Mouse (Mus musculus): ENCODE results near the gene Pprc1. TPM values are rescaled to one million over a fixed set of nuclear protein-coding genes. Genes with fewer than 3 reads are reported as not detected.

Pprc1 gene
- polyA plus RNA-seq, 1 experiment from 2014 or later: 32.7 TPM

- Histone ChIP-seq H3K4me3 (replicated peaks) (peak overlapping the region; percentile 74), H3K9ac (no peak overlapping the region), H3K36me3 (peaks cover 51% of the 10 kb centered on the region), H3K27me3 (replicated peaks) (no peaks in the 10 kb centered on the region), H3K9me3 (no peaks in the 10 kb centered on the region), H3K4me1 (peaks cover 35% of the 10 kb centered on the region), H3K4me2 (peak overlapping the region; percentile 90), H3K27ac (peak overlapping the region; percentile 89; the same call in 1 of the 2 replicates)
- ATAC-seq (ENCODE audit: insufficient read depth, low FRiP score, low read depth): no peak
- 65% methylated on average over 13 of the region's 13 CpGs for WGBS
These were observed 8.0 kb upstream of the Pprc1 start for GRCm38 (mm10) chr19:46036477-46037242.

- Histone ChIP-seq H3K4me3 (replicated peaks) (peak overlapping the region; percentile 74), H3K27ac (peak overlapping the region; percentile 89), H3K4me2 (peak overlapping the region; percentile 90), H3K4me1 (peaks cover 43% of the 10 kb centered on the region), H3K36me3 (peaks cover 44% of the 10 kb centered on the region), H3K9me3 (no peaks in the 10 kb centered on the region), H3K9ac (peak overlapping the region; percentile 80), H3K27me3 (replicated peaks) (no peaks in the 10 kb centered on the region)
- 0 out of 2 replicates have a peak, but pooled peaks have one; percentile 11 for ATAC-seq (ENCODE audit: insufficient read depth, low FRiP score, low read depth)
- 16% methylated on average over 6 of the region's 6 CpGs for WGBS
These were observed 7.3 kb upstream of the Pprc1 start for GRCm38 (mm10) chr19:46037243-46037924.

- Histone ChIP-seq H3K4me1 (peaks cover 51% of the 10 kb centered on the region), H3K9me3 (no peaks in the 10 kb centered on the region), H3K27me3 (replicated peaks) (no peaks in the 10 kb centered on the region), H3K27ac (peak overlapping the region; percentile 89), H3K4me3 (replicated peaks) (peak overlapping the region; percentile 74), H3K36me3 (peaks cover 36% of the 10 kb centered on the region), H3K4me2 (peak overlapping the region; percentile 90), H3K9ac (peak overlapping the region; percentile 80)
- ATAC-seq (ENCODE audit: insufficient read depth, low FRiP score, low read depth): no peak
- 7% methylated on average over 13 of the region's 13 CpGs for WGBS
These were observed 6.5 kb upstream of the Pprc1 start for GRCm38 (mm10) chr19:46037925-46038850.

DNA sequence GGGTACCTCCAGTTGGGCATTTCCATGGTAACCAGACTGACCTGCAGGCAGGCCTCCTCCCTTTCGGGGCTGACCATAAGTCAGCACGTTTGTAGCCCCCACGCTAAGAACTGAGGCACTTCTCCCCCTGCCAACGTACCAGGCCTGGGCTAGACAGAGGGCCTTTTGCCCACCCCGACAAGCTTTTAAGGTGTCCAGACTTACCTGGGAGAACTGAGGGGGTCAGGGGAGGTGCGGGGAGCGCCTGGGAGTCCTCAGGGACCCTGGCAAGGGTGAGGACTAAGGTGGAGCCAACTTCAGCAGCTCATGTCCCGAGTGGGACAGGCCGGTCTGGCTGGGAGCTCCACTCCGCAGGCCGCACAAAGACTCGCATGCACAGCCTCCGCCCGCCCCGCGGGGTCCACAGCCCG, 5.8 kb upstream of the Pprc1 start:
- H3K36me3 ChIP-seq: peaks cover 30% of the 10 kb centered on the region
- peak overlapping the region; percentile 89 for H3K27ac ChIP-seq
- WGBS: 0% methylated on average over 17 of the region's 17 CpGs
- no peaks in the 10 kb centered on the region for H3K27me3 ChIP-seq (replicated peaks)
- no peak for ATAC-seq (ENCODE audit: insufficient read depth, low FRiP score, low read depth)
- peak overlapping the region; percentile 90 for H3K4me2 ChIP-seq
- peak overlapping the region; percentile 74 for H3K4me3 ChIP-seq (replicated peaks)
- peak overlapping the region; percentile 80 for H3K9ac ChIP-seq
- H3K4me1 ChIP-seq: peaks cover 54% of the 10 kb centered on the region
- no peaks in the 10 kb centered on the region for H3K9me3 ChIP-seq

DNA sequence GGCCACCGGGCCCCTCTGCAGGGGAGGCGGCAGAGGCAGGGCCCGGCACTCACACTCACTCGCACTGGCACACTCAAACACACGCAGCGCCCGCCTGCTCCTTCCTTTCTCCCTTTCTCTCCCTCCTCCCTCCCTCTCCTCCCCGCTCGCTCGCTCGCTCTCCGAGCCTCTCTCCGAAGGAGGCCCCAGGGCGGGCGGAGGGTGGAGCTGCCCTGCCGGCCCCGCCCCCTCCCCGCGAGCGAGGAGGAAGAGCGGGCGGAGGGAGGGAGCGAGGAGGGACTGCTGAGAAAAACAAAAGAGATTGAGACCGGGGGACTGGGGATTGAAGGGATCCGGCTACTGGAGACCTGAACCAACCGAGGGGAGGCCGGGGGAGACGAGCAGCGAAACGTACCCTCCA, 5.2 kb upstream of the Pprc1 start:
- under 1% methylated on average over 28 of the region's 30 CpGs for WGBS
- H3K27ac ChIP-seq: peak overlapping the region; percentile 89
- peaks cover 54% of the 10 kb centered on the region for H3K4me1 ChIP-seq
- H3K4me3 ChIP-seq (replicated peaks): peak overlapping the region; percentile 74
- peak overlapping the region; percentile 80 for H3K9ac ChIP-seq
- ATAC-seq (ENCODE audit: insufficient read depth, low FRiP score, low read depth): peak; percentile 84
- H3K27me3 ChIP-seq (replicated peaks): no peaks in the 10 kb centered on the region
- peaks cover 23% of the 10 kb centered on the region for H3K36me3 ChIP-seq
- no peaks in the 10 kb centered on the region for H3K9me3 ChIP-seq
- peak overlapping the region; percentile 90 for H3K4me2 ChIP-seq

DNA sequence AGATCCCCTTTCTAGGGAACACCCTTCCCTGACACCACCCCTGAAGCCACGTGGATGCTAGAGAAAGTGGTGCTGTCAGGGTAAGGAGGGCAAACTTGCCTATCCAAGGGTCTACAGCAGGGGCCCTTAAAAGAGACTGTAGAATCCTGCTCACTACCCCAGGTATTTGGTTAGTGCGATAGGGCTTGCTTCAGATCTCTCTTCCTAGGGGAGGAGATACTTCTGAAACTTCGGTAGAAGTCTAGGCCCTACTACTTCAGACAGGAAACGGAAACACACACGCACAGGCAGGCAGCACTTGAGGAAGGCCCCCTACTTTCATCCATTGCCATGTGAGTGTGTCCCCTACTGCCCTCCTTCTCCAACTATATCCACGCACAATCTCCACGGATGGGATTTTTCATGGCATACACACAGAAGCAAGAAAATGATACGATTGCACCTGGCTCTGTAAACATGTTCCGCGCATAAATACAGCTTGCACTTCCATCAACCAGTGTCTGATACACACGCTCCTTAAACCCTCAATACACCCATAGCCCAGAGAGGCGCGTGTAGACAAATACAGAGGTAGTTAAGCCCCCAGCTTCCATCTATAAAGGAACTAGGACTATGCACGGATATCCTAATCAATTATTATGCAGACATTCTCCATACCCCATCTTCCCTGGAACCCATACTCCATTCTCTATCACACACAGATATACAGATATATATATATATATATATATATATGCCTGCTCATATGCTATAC, 4.4 kb upstream of the Pprc1 start:
- no peaks in the 10 kb centered on the region for H3K27me3 ChIP-seq (replicated peaks)
- H3K9ac ChIP-seq: 0 out of 2 replicates have a peak overlapping the region, but pooled peaks have one; percentile 11
- H3K9me3 ChIP-seq: no peaks in the 10 kb centered on the region
- peaks cover 15% of the 10 kb centered on the region for H3K36me3 ChIP-seq
- H3K4me1 ChIP-seq: peaks cover 54% of the 10 kb centered on the region
- no peak for ATAC-seq (ENCODE audit: insufficient read depth, low FRiP score, low read depth)
- H3K4me3 ChIP-seq (replicated peaks): peak overlapping the region; percentile 74
- peak overlapping the region; percentile 99 for H3K27ac ChIP-seq
- 34% methylated on average over 14 of the region's 14 CpGs for WGBS
- peak overlapping the region; percentile 90 for H3K4me2 ChIP-seq

- ATAC-seq (ENCODE audit: insufficient read depth, low FRiP score, low read depth): no peak
- Histone ChIP-seq H3K9me3 (no peaks in the 10 kb centered on the region), H3K36me3 (peaks cover 6% of the 10 kb centered on the region; the same call in 1 of the 2 replicates), H3K4me1 (peaks cover 64% of the 10 kb centered on the region), H3K27me3 (replicated peaks) (no peaks in the 10 kb centered on the region), H3K4me2 (peak overlapping the region; percentile 90), H3K4me3 (replicated peaks) (peak overlapping the region; percentile 95), H3K27ac (peak overlapping the region; percentile 99), H3K9ac (peak overlapping the region; percentile 3; the same call in 1 of the 2 replicates)
- 6% methylated on average over 7 of the region's 7 CpGs for WGBS
These were observed 3.3 kb upstream of the Pprc1 start for GRCm38 (mm10) chr19:46041299-46041932.

DNA sequence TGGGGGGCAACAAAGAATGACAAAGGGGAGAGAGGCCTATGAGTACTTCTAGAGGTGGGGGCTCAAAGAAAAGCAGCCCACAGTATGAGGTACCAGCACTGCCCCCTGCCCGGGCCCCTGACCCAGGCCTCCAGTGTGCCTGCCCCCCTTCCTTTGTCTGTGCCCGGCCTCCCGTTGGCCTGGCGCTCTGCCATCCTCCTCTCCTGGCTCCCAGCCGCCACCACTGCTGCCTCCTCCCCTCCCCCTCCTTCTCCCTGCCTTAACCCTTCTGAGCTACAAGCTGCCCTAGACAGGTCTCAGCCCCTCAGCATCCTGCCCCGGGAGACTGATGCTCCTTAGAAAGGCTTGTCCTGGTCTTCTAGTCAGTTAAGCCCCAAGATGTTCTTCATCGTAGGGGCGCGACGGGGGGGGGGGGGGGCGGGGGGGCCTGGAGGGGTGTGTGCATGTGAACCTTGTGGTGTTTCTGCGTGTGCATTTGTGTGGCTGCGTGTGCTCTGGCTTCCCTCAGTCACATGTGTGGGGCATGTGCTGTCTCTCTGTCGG, 2.7 kb upstream of the Pprc1 start:
- Histone ChIP-seq H3K27me3 (replicated peaks) (no peaks in the 10 kb centered on the region), H3K9me3 (no peaks in the 10 kb centered on the region), H3K4me2 (peak overlapping the region; percentile 90), H3K36me3 (0 out of 2 replicates have a peak, but pooled peaks cover 1% of the 10 kb centered on the region), H3K27ac (peak overlapping the region; percentile 99), H3K4me3 (replicated peaks) (peak overlapping the region; percentile 95), H3K4me1 (peaks cover 63% of the 10 kb centered on the region), H3K9ac (peak overlapping the region; percentile 24; the same call in 1 of the 2 replicates)
- ATAC-seq (ENCODE audit: insufficient read depth, low FRiP score, low read depth): no peak
- WGBS: 0% methylated on average over 6 of the region's 14 CpGs

DNA sequence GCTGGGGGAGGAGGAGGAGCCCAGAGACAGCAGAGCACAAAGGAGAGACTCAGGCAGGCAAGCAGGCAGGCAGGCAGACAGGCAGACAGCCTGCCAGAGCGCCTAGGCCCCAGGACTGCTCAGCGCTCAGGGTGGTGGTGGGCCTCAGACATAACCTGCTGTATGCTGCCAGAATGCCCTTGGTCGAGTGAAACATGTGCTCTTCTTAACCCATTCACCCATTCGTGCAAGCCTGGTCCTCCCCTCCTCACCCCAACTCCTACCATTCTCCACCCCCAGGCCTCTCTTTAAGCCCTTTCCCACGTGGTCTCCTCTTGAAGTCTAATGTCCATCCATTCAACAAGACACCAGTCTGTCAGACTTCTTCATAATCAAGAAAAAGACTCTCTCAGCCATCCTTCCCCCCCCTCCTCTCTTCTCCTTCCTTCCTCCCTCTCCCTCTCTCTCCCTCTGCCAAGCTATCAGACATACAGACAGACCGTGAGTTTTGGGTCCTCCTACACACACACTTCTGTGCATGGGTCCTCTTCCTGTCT, 2.1 kb upstream of the Pprc1 start:
- H3K9ac ChIP-seq: 0 out of 2 replicates have a peak overlapping the region, but pooled peaks have one; percentile 24
- H3K27ac ChIP-seq: peak overlapping the region; percentile 99
- no peak for ATAC-seq (ENCODE audit: insufficient read depth, low FRiP score, low read depth)
- no peaks in the 10 kb centered on the region for H3K36me3 ChIP-seq
- H3K9me3 ChIP-seq: no peaks in the 10 kb centered on the region
- no peaks in the 10 kb centered on the region for H3K27me3 ChIP-seq (replicated peaks)
- peak overlapping the region; percentile 95 for H3K4me3 ChIP-seq (replicated peaks)
- peaks cover 58% of the 10 kb centered on the region for H3K4me1 ChIP-seq
- WGBS: 5% methylated on average over 6 of the region's 6 CpGs
- peak overlapping the region; percentile 90 for H3K4me2 ChIP-seq

- no peak overlapping the region for H3K9ac ChIP-seq
These were observed 1.3 kb upstream of the Pprc1 start for GRCm38 (mm10) chr19:46043380-46043779.

More at GRCm38 (mm10) chr19:46043380-46043779, 1.3 kb upstream of the Pprc1 start:
- peaks cover 50% of the 10 kb centered on the region for H3K4me1 ChIP-seq
- no peak for ATAC-seq (ENCODE audit: insufficient read depth, low FRiP score, low read depth)
- H3K36me3 ChIP-seq: no peaks in the 10 kb centered on the region
- no peaks in the 10 kb centered on the region for H3K9me3 ChIP-seq
- H3K27ac ChIP-seq: peak overlapping the region; percentile 99
- no peaks in the 10 kb centered on the region for H3K27me3 ChIP-seq (replicated peaks)
- H3K4me3 ChIP-seq (replicated peaks): peak overlapping the region; percentile 95
- H3K4me2 ChIP-seq: peak overlapping the region; percentile 90
- WGBS: 46% methylated on average over 7 of the region's 7 CpGs

All from stomach, embryonic 15.5 days (tissue).